Mouse (Mus musculus) testis, postnatal 10 days (tissue): ENCODE measurements around the gene Mlx.

ENCODE experiments used
- DNase-seq: peaks from one replicate; pipeline ENCODE4 v3.0.0; 2021; ENCODE audit warnings: low spot score

Gene Mlx

DNA sequence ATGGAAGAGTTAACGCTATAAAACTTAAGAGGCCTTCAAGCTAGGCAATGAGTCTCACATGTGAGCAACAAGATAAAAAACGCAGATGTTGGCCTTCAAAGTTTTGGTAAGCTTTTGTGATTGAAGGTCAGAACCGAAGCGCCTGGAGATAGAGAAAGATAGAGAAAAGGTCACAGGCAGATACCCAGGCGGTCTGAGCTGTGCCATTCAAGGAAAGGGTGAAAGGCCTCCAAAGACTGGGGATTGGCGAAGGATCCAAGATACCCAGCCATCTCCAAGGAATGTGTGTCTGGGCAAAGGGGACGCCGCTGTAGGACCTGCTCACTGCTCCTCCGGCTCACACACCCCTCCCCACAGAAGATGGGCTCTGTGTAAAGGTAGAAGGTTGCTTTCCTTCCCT lies 22.1 kb upstream of the Mlx start:
- no peak for DNase-seq

DNA sequence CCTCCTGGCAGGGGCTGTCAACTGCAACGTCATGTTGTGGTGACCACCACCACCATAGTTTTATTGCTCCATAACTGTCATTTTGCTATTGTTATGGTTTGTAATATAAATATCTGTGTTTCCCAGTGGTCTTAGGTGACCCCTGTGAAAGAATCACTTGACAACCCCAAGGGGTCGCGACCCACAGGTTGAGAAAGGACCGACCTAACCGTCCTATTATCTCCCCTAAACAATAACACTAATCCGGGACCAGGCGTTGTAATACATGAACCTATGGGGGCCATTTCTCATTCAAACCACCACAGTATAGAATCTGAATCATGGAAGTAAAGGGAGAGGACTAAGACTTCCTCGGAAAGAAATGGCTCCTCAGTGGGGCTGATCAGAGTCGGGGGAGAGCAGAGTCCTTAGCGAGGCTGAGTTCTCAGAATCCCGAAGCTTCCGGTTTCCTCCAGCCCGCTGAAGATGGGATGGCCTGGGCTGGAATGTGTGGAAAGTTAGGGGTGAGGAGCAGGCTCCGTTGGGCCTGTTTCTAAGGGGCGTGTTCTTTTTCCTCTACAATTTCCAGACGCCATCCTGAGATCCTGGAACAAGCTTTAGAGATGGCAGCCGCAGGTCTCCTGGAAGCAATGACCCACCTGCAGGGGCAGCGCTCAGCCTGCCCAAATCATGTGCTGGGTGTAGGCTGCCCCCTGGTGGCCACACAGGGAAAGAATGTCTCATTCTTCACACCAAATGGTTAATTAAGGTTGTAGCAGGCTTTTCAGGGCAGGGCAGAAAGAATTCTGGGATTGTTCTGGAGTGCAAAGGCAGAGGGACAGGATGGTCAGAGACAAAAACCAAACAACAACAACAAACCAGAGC lies 20.3 kb upstream of the Mlx start:
- peak; percentile 91 for DNase-seq

DNA sequence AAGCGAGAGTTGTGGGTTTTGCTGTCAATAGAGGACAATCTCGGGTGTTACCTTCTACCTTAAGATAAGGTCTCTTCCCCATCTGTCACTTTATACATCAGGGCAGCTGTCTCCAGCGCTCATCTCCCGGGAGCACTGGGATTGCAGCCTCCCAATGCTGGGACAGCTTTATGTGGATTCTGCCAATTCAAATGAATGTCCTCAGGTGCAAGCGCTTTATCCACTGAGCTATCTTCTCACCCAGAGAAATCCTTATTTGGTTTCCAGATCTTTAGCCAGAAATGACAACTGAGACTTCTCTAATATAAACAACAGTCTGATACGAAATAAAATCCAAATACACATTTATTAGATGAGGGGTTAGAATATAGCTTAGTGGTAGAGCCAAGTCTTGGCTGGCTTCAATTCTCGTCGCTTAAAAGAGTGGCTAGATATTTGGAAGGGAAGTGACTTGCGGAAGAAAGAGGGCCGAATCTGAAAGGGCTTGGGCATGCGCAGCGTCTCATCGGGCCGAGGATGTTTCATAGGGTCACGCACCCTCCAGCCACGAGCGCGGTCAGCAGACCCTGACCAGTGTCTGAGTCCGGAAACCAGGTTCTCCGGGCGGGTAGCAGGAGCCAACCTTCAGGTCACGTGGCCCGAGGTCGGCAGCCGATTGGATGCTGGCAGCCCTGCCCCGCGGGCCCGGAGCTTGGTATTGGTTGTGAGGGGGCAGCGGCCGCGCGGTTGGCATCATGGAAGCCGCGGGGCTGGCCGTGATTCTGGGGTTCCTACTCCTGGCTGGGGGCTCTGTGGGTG lies 17.5 kb upstream of the Mlx start, which contains the start of gene Naglu:
Gene Naglu, plus strand, starts transcription at position 622 of the 798 bp plus-strand sequence.
- peak; percentile 96 for DNase-seq

DNA sequence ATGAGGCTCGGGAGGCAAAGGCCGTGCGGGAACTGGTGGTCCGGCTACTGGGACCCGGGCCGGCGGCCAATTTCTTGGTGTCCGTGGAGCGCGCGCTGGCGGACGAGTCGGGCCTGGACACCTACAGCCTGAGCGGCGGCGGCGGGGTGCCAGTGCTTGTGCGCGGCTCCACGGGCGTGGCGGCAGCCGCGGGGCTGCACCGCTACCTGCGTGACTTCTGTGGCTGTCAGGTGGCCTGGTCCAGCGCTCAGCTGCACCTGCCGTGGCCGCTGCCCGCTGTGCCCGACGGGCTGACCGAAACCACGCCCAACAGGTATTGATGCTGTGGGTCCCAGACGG lies 16.9 kb upstream of the Mlx start:
- DNase-seq, result no peak

DNA sequence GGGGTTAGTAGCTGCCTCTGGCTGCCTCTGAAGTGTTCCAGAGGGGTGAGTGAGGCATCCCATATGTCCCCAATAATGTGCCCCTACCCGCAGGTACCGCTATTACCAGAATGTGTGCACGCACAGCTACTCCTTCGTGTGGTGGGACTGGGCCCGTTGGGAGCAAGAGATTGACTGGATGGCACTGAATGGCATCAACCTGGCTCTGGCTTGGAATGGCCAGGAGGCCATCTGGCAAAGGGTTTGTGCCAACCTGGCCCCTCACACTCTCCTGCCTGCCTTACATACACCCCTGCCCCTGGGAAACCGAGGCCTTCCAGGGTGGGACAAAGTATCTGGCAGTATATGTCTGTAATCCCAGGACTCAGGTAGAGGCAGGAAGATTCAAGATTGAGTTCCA lies 16.1 kb upstream of the Mlx start:
- DNase-seq, result no peak

DNA sequence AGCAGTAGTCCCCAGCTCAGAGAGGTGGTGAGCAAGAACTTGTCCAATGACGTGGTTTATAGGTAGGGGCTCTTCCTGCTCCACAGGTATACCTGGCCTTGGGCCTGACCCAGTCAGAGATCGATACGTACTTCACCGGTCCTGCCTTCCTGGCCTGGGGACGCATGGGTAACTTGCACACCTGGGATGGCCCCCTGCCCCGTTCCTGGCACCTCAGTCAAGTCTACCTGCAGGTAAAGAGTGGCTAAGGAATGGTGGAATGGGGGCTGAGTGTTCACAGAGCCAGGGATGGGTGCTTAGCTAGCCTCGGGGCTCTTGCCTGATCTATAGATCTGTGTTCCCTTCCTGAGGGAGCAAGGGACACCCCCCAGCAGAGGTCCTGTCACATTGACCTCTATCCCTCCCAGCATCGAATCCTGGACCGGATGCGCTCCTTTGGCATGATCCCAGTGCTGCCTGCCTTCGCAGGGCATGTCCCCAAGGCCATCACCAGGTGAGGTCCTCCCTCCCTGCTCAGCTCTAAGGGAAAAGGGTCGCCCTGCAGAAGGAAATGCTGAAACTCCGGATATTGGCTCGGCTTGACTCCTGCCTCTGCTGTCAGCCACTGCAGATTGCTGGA lies 15.2 kb upstream of the Mlx start:
- no peak for DNase-seq

DNA sequence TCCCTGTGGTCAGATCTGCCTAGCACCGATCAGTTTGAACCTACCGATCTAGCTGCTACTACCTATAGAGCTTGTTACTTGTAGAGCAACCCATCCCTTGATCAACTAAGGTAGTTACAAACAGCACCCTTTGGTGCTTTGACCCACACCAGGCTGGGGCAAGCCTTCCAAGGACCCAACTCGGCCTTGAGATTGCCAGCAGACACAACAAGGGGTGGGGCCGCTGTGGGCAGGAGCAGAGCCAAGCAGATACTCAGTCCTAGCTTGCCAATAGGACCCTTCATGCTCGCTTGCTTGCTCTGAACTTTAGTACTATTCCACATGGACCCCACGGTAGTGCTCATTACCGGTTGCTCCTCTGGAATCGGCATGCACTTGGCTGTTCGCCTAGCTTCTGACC lies 9.0 kb upstream of the Mlx start, which contains the start of gene Hsd17b1:
Gene Hsd17b1, plus strand, starts transcription at position 291 of the 400 bp plus-strand sequence.
- DNase-seq, result no peak

DNA sequence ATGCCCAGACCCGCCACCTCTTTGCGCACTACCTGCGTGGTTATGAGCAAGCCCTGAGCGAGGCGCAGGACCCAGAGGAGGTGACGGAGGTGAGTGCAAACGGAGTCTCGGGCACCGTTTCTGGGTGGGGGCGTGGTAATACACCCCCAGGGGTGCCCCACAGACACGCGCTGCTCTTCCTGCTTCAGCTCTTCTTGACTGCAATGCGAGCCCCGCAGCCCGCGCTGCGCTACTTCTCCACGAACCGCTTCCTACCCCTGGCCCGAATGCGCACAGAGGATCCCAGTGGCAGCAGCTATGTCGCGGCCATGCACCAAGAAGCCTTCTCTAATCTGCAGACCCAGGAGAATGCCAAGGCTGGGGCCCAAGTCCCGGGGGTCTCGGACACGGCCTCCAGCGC lies 7.3 kb upstream of the Mlx start:
- no peak for DNase-seq

DNA sequence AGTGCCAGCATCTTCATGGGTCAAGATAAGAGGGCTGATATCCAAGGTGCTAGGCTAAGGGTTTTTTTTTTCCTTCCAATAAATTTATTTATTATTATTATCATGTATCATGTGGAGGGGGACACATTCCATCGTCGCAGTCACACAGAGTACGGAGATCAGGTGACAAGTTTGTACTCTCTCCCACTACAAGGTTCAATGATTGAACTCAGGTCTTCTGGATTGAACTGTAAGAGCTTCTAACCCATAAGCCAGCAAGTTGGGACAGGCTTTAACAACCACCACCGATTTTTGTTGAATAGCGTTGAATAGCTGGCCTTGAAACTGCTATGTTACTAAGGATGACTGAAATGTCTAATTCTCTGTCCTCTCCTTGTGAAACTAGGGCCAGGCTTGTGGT lies 6.7 kb upstream of the Mlx start:
- DNase-seq, result no peak

DNA sequence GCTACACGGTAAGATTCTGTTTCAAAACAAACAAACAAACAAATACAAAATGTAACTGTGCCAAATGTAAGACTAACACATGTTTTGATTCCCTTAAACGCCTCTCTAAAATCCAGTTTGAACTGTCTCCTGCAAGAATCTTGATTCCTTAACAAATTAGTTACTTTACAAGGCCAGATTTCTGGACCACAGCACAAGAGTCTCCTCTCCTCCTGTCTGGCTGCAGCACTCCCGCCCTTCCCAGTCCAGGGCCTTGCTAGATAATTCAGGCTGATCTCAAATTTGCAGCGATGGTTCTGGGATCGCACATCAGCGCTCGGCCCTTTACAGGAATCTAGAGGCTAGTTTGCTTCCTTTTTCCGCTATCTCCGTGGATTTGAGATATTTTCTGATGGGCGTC lies 5.4 kb upstream of the Mlx start:
- DNase-seq, result no peak

DNA sequence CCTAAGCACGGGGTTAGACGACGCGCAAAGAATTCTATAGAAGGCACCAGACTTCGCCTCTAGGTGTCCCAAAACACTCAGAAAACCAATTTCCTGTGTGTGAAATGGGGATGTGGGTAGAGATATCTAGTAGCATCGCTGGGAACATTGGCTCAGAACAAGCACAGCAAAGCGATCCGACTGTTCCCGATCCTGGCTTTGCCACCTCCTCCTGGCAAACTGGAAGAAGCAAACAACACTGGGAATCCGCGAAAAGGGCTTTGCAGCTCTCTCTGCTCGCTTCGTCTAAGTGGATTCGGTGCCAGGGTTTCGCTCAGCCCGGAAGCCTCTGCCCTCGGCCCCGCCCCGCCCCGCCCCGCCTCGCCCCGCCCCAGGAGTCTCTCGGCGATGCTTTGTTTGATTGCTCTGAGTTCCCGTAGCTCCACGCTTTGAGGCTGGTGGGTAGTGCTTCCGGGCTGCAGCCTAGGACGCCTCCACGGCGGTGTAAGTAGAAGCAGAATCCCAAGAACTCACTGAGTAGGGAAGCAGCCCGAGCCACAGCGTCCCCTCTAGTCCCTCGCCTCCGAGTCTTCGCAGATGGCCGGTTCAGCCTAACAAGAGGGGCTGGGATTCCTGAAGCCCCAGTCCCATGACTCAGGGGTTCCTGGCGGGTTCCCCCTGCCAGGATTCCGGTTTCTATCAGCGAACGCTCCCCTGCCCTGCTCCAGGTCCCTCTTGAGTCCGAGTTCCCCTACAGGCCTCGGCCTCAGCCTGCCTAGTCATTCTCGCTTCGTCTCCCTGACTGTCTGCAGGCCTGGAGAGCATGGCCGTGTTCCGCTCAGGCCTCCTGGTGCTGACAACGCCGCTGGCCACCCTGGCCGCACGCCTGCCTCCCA lies 4.6 kb upstream of the Mlx start, which contains the start of gene Coasy:
Gene Coasy, plus strand, starts transcription at position 358 of the 875 bp plus-strand sequence.
- DNase-seq, result peak; percentile 86

DNA sequence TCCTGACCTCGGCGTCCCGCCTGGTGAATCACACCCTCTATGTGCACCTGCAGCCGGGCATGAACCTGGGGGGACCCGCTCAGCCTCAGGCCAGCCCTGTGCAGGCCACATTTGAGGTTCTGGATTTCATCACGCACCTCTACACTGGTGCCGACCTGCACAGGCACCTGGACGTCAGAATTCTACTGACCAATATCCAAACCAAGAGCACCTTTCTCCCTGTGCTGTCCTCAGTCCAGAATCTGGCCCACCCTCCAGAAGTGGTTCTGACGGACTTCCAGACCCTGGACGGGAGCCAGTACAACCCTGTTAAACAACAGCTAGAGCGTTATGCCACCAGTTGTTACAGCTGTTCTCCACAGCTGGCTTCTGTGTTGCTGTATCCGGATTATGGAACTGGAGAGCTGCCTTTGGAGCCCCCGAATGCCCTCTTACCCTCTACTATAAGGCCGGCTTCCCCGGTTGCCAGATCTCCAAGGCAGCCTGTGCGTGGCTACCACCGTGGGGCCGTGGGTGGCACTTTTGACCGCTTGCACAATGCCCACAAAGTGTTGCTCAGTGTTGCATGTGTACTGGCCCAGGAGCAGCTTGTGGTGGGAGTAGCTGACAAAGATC lies 3.9 kb upstream of the Mlx start:
- DNase-seq, result no peak

DNA sequence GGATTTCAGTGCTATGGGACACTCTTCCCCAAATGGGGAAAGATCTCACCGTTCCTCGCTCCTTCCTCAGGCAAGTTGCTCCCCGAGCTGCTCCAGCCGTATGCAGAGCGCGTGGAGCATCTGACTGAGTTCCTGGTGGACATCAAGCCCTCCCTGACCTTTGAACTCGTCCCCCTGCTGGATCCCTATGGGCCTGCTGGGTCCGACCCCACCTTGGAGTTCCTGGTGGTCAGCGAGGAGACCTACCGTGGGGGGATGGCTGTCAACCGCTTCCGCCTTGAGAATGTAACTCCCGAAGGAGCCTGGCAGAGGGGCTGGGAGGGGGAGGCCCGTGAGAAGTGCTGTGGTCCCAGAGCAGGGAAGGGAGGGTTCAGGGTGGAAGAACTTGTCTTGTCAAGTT lies 2.8 kb upstream of the Mlx start:
- DNase-seq, result no peak

DNA sequence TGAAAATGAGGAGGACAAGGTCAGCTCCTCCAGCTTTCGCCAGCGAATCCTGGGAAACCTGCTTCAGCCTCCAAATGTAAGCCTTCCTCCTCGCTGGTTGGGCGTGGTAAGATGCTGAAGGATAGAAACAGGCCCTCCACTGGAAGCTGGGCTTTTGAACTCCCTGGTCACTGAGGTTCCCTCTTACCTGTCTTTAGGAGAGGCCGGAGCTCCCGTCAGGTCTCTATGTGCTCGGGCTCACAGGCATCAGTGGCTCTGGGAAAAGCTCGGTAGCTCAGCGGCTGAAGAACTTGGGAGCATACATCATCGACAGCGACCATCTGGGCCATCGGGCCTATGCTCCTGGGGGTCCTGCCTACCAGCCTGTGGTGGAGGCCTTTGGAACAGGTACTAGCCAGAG lies 2.3 kb upstream of the Mlx start:
- DNase-seq, result no peak

DNA sequence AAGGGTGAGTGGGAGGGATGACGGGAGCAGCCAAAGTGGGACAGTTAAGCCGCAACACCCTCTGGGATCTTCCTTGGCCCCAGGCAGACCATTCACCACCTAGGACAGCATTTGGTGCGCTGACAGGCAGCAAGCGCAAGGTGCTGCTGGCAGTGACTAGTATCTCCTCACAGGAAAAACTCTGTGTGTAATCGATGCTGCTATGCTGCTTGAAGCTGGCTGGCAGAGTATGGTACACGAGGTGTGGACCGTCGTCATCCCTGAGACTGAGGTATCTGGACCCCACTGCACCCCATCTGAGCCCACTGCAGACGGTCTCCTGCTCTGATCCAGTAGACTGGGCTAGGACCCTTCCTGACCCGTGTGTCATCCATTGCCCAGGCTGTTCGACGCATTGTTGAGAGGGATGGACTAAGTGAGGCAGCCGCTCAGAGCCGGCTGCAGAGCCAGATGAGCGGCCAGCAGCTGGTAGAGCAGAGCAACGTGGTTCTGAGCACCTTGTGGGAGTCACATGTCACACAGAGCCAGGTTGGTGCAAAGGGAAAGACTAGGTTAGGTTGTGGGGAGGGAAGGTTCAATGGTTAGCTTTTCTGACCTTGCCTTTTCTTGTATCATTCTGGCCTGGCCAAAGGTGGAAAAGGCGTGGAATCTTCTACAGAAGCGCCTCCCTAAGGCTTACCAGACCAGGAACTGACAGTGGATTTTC lies 1.3 kb upstream of the Mlx start:
- no peak for DNase-seq

DNA sequence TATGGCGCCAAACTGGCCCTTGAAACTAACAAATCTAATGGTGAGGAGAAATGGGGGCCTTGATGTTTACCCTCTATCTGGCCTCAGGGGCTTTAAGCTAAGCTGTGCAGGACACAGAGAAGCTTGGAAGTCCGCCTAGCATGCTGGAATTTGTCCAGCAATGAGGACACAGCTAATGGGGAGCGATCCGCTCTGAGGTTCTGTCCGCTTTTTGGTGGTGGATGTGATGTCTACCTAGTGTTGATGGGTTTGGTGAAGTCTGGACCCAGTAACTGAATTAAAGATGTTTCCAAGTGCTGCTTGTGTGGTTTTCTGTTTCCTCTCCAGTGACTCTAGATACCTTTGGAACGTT lies 778 bp upstream of the Mlx start:
- DNase-seq, result no peak

DNA sequence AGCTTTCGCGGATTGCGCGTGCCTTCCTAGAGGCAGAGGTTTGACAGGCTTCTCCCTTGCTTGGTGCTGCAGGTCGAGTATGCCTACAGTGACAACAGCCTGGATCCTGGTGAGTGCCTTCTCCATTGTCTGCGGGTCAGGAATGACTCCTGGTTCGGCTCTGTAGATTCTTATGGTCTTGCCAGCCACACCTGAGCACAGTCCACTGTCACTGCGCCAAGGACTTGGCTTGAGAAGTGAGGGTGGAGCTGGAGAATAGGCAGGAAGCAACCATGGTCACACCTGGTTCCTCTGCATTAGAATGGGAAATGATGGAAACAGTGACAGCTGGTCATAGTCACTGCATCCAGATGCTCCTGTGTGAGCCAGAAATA lies 592 bp downstream of the Mlx start:
- DNase-seq, result no peak

DNA sequence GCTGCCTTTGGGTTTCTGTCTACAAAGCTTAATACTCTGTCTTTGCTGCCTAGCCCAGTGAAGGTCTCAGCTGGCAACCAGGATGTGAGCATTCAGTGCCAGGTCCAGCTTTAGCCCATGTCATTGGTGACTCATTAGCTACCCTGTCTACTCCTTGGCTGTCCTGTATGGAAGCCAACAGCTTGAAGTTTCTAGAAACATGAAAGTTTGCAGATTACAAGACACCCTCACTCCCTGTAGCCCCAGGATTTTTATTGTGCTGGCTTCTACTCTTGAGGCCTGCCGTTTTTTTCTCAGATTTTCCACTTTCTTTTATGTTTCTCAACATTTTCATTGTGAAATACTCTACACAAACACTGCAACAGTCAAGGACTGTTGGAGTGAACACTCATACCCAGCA lies 2.9 kb downstream of the Mlx start:
- no peak for DNase-seq

DNA sequence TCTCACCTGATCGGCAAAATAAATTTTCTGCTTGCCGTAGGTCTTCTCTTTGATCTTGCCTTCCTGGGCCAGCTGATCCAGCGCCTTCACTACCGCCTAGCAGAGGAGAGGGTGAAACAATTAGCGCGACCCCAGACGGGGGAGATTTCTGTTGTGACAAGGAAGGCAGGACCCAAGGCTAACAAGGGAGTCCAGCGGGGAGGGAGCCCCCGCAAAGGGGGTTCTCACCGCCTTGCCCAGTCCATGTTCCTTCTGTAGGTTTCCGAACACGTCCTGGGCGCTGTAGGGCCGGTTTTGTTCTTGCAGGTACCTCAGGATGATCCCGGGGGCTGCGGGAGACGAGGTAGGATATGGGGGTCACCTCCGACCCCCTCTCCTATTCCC lies 7.8 kb downstream of the Mlx start:
- no peak for DNase-seq

DNA sequence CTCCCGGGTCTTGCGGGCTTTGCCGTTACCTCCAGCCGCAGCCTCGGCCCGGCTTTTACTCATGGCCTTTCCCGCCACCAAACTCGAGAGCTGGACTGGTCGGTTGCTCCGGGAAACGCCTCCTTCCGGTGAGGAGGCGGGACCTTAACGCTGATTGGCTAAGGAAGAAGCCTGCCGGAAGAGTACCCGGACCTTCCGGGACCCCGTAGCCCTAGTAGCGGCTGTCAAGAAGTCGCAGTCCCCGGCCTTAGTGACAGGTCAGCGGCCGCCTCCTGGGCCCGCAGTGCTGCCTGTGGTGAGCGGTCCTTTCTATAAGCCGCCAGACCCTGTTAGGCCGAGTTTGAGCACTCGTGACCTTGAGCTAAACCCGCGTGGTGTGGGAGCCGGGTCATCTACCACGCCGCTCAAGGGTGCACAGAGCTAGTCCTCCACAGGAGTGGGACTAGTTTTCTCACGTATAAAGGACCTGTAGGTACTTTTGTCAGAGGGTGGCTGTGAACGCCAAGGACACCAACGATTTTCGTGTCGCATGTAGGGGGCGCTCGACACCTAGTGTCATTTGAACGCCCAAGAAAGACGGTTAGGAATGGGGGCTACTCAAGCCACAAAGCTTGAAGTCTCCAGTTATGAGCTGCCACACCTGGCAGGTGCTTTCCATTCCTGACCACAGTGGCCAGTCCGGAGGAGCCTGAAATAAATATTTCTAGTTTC lies 8.4 kb downstream of the Mlx start, which contains the start of gene Psmc3ip:
Gene Psmc3ip, minus strand, starts transcription at position 123 of the 711 bp plus-strand sequence.
- DNase-seq, result peak; percentile 95
